Mouse (Mus musculus) cerebellum, adult 11 months (tissue): Measurements from ENCODE around the gene Taar8c.

Experiments used
- DNase-seq: peaks from one replicate; pipeline ENCODE4 v3.0.0; 2022

Taar8c gene

GRCm38 (mm10) chr10:24052039-24052438 is 49.7 kb downstream of the Taar8c start:
- no peak for DNase-seq
